Mouse (Mus musculus) naive thymus-derived CD4-positive, alpha-beta T cell, adult 5 months (primary cell): ENCODE results near the gene Gm19935. TPM values are rescaled to one million over a fixed set of nuclear protein-coding genes. Genes with fewer than 3 reads are reported as not detected.

Source experiments
- polyA plus RNA-seq: library from polyadenylated mRNA; unstranded; fragments of 100-300 nt; shearing (Covaris generic); gene quantifications from one replicate; pipeline ENCODE4 v1.2.1, GENCODE M21; 2017

The Gm19935 gene
- not detected for polyA plus RNA-seq

DNA sequence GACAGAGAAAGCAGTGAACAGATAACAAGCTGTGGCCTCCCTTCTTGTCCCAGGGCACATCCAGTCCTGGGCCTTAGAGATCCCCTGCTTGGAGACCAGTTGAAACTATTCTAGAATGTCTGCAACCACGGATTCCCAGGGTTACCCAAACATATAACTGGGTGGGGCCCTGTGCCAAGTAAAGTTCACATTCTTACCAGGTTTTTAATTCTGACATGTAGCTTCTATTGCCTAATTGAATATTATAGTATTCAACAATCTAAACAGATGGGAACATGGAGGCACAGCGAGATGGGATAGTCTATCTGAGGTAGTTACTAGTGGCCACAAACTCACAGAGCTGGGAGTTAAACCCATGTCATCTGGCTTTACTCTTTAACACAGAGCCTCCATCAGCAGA lies at the start of gene Gm19935:
Gene Gm19935 (minus strand): TSS at position 101 of the 400 bp plus-strand sequence.

GRCm38 (mm10) chr8:90828181-90828986 lies 11.2 kb upstream of the Gm19935 start, which contains the start of gene Chd9:
Gene Chd9, plus strand, starts transcription at chr8:90828352.

Other genes starting within 250 kb of the Gm19935 start
- gene Chd9, start 11.0 kb upstream of the Gm19935 start, polyA plus RNA-seq: 85.2 TPM